Mouse (Mus musculus) layer of hippocampus, adult 9-11 months (tissue): Measurements from ENCODE around the gene Papln.

Experiments
- DNase-seq: peaks from one replicate; pipeline ENCODE4 v3.0.0; 2022

Gene Papln

DNA sequence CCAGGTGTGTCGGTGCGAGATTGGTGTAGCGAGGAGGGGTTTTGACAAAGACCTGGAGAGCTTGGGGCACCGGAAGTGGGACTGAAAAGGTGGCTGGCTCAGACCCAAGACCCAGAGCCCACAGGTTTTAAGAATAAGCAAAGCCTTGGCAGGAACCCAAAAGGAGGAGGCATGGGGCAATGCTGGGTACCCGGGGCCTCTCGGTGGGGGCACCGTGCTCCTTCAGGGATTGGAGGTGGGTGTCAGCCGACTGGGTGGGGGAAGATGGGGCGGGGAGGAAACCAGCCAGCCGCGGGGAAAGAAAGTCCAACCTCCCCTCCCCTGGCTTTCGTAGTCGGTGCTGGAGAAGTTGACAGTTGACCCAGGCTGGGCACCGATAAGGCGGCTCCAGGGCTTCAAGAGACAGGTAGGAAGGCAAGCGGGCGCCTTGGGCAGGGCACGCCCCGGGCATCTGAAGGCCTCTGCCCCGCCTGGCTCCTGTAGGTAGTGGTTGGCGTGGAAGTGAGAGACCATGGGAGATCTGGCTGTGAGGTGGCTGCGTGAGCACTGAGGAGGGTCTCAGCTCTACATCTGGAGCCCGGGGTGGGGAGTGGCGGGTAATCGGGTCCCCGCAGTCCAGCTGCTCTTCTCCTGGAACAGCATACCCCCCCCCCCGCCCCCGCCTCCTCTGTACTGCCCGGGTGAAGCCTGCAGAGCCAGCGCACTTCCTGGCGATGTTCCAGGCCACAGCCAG lies at the start of gene Papln:
Papln (plus strand) TSS at position 324 of the 733 bp plus-strand sequence.
- DNase-seq = no peak

GRCm38 (mm10) chr12:83713749-83714148 lies 49.7 kb upstream of the Papln start:
- peak; percentile 53 for DNase-seq

GRCm38 (mm10) chr12:83716416-83717184 lies 46.8 kb upstream of the Papln start:
- peak; percentile 52 for DNase-seq

DNA sequence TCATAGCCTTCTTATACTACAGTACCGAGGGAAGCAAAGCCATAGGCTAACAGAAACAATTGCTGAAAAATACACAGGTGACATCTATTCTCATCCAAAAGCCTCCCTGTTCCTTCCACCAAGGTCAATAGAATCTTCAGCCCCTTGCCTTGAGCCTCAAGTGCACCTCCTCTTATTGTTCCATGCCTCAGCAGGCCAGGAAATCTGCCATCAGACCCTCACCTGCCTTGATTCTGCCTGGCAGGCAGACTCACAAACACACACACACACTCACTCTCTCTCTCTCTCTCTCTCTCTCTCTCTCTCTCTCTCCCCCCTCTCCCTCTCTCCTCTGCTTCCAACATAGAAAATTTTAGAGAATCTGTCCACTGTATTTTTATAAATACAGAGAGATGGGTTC lies 44.0 kb upstream of the Papln start:
- no peak for DNase-seq

DNA sequence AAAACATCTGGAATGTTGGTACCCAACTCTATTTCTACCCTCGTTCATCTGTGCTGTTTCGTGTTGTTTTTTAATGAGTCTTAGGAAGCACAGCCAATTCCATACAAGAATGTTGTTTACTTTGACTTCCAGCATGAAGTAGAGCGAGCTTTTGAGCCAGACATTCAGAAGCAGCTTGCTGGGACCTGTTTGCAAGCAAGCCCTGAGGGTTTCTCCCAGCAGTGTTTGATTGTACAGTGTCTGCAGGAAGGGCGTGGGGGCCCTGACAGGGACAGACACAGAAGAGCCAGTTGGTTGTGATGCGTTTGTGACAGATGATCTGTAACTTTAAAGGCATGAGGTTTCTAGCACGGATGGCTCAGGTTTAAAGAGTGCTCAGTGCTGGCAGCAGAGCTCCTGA lies 42.2 kb upstream of the Papln start:
- no peak for DNase-seq

DNA sequence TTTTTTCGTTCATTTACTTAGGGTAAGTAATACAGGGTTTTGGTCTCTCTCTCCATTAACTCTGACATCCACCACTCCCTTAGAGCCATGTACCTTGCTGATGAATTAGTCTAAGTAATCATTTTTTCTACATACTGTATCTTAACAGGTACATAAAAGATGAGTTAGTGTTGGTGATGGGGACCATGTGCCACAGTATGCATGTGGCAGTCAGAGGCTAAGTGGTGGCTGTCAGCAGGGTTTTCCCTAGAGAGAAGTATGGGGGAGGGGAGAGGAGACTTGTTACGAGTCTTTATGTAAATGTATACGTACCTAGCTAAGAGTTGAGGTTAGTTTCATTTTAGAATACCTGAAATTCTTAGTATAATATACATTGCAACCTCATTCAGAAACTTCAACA lies 40.4 kb upstream of the Papln start:
- DNase-seq = no peak

- DNase-seq = no peak
These were observed 36.7 kb upstream of the Papln start for GRCm38 (mm10) chr12:83726510-83727308.

DNA sequence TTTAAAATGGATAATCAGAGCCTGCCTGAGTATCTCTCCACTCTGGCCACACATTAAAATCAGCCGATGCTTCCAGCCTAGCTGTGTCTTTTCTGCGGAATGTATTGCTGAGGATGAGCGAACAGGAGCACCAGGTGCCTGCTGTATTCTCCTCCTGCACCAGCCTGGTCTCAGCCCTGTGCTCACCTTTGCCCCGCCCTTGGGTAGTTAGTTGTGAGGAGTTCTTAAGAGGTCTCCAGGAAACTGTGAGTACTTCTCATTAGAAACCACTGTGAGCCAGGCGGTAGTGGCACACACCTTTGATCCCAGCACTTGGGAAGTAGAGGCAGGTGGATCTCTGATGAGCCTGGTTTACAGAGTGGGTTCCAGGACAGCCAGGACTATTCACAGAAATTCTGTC lies 31.2 kb upstream of the Papln start:
- DNase-seq = no peak

DNA sequence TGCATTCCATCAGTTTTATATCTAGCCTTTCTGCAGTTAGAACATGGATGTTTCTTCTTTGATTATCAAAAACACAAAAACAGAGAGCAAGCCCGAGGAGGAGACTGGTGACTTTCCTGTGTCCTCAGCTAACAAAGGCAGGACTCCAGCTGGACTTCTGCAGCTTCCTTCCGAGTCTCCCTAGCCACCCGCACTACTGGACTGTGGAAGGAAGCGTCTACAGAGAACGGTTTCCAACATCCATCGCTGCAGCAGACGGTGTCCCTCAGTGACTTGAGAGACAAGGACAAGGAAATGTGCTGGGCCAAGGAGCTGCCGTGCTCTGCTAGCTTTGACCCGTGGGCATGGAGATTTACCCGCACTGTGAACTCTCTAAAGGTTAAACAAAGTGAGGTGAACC lies 29.4 kb upstream of the Papln start:
- DNase-seq = no peak

- DNase-seq = no peak
These were observed 27.2 kb upstream of the Papln start for GRCm38 (mm10) chr12:83736236-83736635.

DNA sequence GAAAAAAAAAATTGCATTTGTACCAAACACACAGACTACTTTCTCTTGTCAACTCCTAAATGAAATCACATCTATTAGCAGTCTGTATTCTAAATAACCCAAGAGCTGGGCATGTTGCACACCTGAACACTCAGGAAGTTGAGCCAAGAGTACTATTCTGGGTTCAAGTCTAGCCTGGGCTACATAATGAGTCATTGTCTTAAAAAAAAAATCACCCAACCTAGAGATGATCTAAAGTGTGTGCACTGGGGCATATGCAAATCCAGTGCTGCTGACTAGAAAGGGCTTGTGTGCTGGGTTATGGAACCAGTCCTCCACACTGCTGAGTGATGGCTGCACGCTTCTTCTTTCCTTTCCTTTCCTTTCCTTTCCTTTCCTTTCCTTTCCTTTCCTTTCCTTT lies 24.8 kb upstream of the Papln start:
- DNase-seq = no peak

DNA sequence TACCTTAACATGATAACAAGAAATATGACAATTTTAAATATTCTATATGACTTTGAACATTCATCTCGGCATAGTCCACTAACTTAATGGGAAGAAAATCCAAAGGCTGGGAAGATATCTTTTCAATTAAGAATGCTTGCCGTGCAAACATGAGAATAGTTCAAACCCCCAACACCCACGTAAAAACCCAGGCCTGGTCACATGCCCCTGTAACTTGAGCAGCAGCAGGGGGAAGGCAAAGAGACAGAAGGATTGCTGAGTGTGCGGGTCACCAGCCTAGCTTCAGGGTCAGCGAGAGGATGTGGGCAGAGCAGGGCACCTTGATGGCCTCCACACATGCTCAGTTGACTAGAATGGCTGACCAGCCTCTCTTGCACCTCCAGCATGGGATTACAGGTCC lies 21.7 kb upstream of the Papln start:
- DNase-seq = no peak

DNA sequence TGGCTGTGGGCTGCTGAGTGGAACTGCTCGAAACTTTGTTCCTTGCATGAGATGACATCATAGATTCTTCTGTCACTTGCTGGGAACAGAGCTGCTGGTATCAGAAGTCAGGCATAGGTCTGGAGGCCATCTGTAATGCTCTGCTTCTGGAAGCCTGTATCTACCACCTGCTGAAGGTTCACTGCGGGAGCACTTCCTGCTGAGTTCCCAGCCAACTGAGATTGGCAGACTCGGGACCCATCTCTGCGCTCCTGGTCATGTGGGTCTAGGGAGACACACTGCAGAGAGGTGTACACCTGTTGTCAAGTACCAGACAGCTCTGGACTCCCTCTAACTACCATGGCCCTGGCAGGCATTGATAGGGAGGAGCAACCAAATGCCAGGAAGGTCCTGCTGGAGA lies 20.6 kb upstream of the Papln start:
- no peak for DNase-seq

GRCm38 (mm10) chr12:83743712-83744111 lies 19.7 kb upstream of the Papln start:
- no peak for DNase-seq

DNA sequence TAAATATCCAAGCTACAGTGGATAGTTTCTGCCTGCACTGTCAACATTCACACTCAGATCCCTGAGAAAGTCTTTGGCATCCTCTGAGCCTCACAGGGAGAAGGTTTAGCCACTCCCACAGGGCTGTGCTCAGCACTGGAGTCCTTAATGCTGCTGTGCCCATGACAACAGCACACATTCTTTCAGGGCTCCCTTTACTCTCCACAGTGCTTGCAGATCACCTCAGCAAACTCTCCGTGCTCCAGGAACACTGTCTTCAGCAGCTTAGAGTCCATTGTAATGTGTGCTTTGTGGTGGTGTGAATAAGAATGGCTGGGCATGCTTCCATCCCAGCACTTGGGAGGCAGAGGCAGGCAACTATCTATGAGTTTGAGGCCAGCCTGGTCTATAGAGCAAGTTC lies 14.2 kb upstream of the Papln start:
- DNase-seq = no peak

- no peak for DNase-seq
These were observed 10.9 kb upstream of the Papln start for GRCm38 (mm10) chr12:83752495-83752894.

DNA sequence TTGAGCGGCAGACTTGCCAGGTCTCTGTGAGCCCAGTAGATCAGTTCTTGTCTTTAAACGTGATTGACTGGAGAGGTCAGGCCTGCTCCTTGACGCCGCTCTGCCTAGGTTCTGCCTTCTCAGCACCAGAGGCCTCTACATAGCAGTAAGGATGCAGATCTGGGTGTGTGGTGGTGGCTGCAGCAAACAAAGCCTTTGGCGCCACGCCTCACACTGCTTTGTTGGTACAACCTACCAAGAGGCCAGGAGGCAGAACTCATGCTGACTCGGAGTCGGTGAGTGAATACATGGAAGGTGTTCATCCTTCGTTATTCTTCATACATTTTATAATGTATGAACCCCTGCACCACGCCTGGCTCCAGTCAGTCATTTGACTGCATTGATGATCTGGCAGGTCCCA lies 4.7 kb upstream of the Papln start:
- DNase-seq = no peak

DNA sequence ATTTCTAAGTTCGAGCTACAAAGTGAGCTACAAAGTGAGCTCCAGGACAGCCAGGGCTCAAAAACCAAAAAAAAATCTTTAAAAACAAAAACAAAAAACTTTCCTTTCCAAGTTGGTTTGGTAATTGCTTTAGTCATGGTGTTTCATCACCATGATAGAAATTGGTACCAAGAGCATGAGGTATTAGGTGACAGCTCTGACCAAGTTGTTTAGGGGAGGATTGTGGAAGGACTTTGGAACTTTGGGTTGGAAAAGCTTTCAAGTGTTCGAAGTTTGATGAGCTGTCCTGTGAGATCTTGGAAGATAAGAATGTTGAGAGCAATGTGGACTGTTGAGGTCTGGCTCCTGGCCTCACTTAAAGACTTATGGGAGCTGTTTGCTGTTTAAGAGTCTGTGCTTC lies 3.2 kb upstream of the Papln start:
- DNase-seq = no peak

GRCm38 (mm10) chr12:83762706-83763105 lies 728 bp upstream of the Papln start:
- no peak for DNase-seq

- DNase-seq = no peak
These were observed 571 bp downstream of the Papln start for GRCm38 (mm10) chr12:83764044-83764365.

GRCm38 (mm10) chr12:83764519-83764918 lies 1.1 kb downstream of the Papln start:
- no peak for DNase-seq

DNA sequence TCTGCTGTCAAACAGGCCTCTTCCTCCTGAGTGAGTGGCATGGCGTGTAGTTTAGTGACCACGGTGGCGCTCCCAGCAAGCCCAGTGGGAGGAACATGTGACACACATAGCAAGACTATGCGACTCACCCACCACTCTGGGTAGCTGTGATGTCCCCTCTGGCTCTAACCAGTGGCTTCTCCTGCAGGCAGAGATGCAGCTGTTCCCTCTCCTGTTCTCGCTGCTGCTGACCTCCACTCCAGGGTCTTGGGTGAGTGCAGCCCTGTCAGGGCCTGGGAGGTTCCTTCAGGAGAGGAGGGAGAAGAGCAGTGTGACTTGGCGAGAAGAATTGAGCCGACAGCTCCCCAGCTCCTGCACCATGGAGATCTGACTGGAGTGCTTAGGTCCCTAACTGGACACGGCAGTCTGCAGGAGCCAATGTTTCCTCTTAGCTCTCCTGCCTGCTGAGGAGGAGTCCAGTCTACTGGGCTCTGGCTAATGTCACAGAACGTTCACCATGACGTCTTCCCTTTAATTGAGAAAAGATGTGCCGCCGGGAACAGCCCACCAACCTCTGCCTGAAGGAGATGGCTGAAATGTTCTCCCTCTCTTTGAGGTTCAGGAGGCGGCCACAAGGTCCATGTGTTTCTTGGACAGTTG lies 2.6 kb downstream of the Papln start:
- no peak for DNase-seq

GRCm38 (mm10) chr12:83767833-83768232 lies 4.4 kb downstream of the Papln start:
- DNase-seq = no peak
